Mouse (Mus musculus) heart, embryonic 15.5 days (tissue): ENCODE measurements around the gene Tpk1. TPM values are rescaled to one million over a fixed set of nuclear protein-coding genes. Genes with fewer than 3 reads are reported as not detected.

Experiments used
- ATAC-seq: fragments of 200-750 bp; cut with Nextera tagmentation; replicated peaks from 2 replicates; pipeline ENCODE4 v1.8.0; 2017; ENCODE audit warnings: low read depth, moderate TSS enrichment; ENCODE audit not compliant: insufficient number of reproducible peaks, insufficient read depth, low FRiP score
- H3K27ac ChIP-seq: fragments of 300-500 bp; sonication (generic); 2 replicates; pipeline ENCODE4 v1.5.1; 2015; ENCODE audit warnings: mild to moderate bottlenecking, inconsistent platforms
- H3K27me3 ChIP-seq: fragments of 300-500 bp; sonication (generic); 2 replicates; pipeline ENCODE4 v1.6.1; 2015; ENCODE audit warnings: inconsistent platforms
- H3K36me3 ChIP-seq: fragments of 300-500 bp; sonication (generic); 2 replicates; pipeline ENCODE4 v1.6.1; 2015; ENCODE audit warnings: mild to moderate bottlenecking, inconsistent platforms
- H3K4me1 ChIP-seq: fragments of 300-500 bp; sonication (generic); replicated peaks from 2 replicates; pipeline ENCODE4 v1.6.1; 2015; ENCODE audit warnings: inconsistent platforms
- H3K4me2 ChIP-seq: fragments of 300-500 bp; sonication (generic); 2 replicates; pipeline ENCODE4 v1.6.1; 2015; ENCODE audit warnings: inconsistent platforms, mild to moderate bottlenecking, moderate library complexity
- H3K4me3 ChIP-seq: fragments of 300-500 bp; sonication (generic); 2 replicates; pipeline ENCODE4 v1.5.1; 2015; ENCODE audit warnings: mild to moderate bottlenecking, inconsistent platforms
- H3K9ac ChIP-seq: fragments of 300-500 bp; sonication (generic); 2 replicates; pipeline ENCODE4 v1.6.1; 2015; ENCODE audit warnings: mild to moderate bottlenecking, inconsistent platforms
- H3K9me3 ChIP-seq: fragments of 300-500 bp; sonication (generic); replicated peaks from 2 replicates; pipeline ENCODE4 v1.6.1; 2016; ENCODE audit warnings: inconsistent platforms
- WGBS: fragments of 180-500 bp; shearing (Covaris S2); methylation state at CpG from one replicate; pipeline ENCODE4 v1.1.7; 2015; ENCODE audit warnings: mixed read lengths; 5-methylcytosine and 5-hydroxymethylcytosine counted together
- polyA plus RNA-seq: library from polyadenylated mRNA; unstranded; fragments of >200 nt; fragmentation: Nextera tagmentation; extraction: Ambion mirVana; gene quantifications from 2 replicates; pipeline ENCODE4 v1.2.1, GENCODE M21; 2015

Tpk1 gene
- polyA plus RNA-seq, 1 experiment from 2014 or later, result 6.6 TPM

- no peak for ATAC-seq
- Histone ChIP-seq H3K9me3 (no peaks in the 10 kb centered on the region), H3K4me3 (no peak overlapping the region), H3K27ac (no peak overlapping the region), H3K4me2 (no peak overlapping the region), H3K36me3 (no peaks in the 10 kb centered on the region), H3K27me3 (no peaks in the 10 kb centered on the region), H3K4me1 (no peaks in the 10 kb centered on the region), H3K9ac (no peak overlapping the region)
- 69% methylated on average over 4 of the region's 4 CpGs for WGBS
Observed at GRCm38 (mm10) chr6:43562474-43562873, 103.6 kb downstream of the Tpk1 start.

GRCm38 (mm10) chr6:43551410-43551809 lies 114.7 kb downstream of the Tpk1 start:
- H3K9me3 ChIP-seq, result no peaks in the 10 kb centered on the region
- H3K9ac ChIP-seq, result no peak overlapping the region
- H3K4me1 ChIP-seq, result no peaks in the 10 kb centered on the region
- H3K4me3 ChIP-seq, result no peak overlapping the region
- no peak overlapping the region for H3K4me2 ChIP-seq
- H3K36me3 ChIP-seq, result no peaks in the 10 kb centered on the region
- no peak overlapping the region for H3K27ac ChIP-seq
- no peaks in the 10 kb centered on the region for H3K27me3 ChIP-seq
- WGBS, result 56% methylated on average over 1 of the region's 1 CpGs
- ATAC-seq, result no peak

GRCm38 (mm10) chr6:43546537-43546936 lies 119.5 kb downstream of the Tpk1 start:
- H3K4me2 ChIP-seq, result no peak overlapping the region
- H3K9ac ChIP-seq, result no peak overlapping the region
- no peak overlapping the region for H3K4me3 ChIP-seq
- H3K9me3 ChIP-seq, result no peaks in the 10 kb centered on the region
- WGBS, result 76% methylated on average over 1 of the region's 1 CpGs
- no peaks in the 10 kb centered on the region for H3K4me1 ChIP-seq
- H3K27me3 ChIP-seq, result no peaks in the 10 kb centered on the region
- H3K27ac ChIP-seq, result no peak overlapping the region
- ATAC-seq, result no peak
- no peaks in the 10 kb centered on the region for H3K36me3 ChIP-seq

- H3K27ac ChIP-seq, result no peak overlapping the region
- H3K27me3 ChIP-seq, result no peaks in the 10 kb centered on the region
- H3K36me3 ChIP-seq, result no peaks in the 10 kb centered on the region
- WGBS, result 66% methylated on average over 2 of the region's 2 CpGs
- ATAC-seq, result no peak
- H3K4me2 ChIP-seq, result no peak overlapping the region
- no peaks in the 10 kb centered on the region for H3K4me1 ChIP-seq
- no peak overlapping the region for H3K4me3 ChIP-seq
- no peak overlapping the region for H3K9ac ChIP-seq
- H3K9me3 ChIP-seq, result no peaks in the 10 kb centered on the region
Observed at GRCm38 (mm10) chr6:43537252-43537870, 128.7 kb downstream of the Tpk1 start.

- H3K27me3 ChIP-seq, result no peaks in the 10 kb centered on the region
- H3K4me3 ChIP-seq, result no peak overlapping the region
- H3K36me3 ChIP-seq, result no peaks in the 10 kb centered on the region
- WGBS, result 82% methylated on average over 2 of the region's 2 CpGs
- no peaks in the 10 kb centered on the region for H3K9me3 ChIP-seq
- no peak overlapping the region for H3K27ac ChIP-seq
- no peaks in the 10 kb centered on the region for H3K4me1 ChIP-seq
- ATAC-seq, result no peak
- no peak overlapping the region for H3K9ac ChIP-seq
- no peak overlapping the region for H3K4me2 ChIP-seq
Observed at GRCm38 (mm10) chr6:43535459-43535858, 130.6 kb downstream of the Tpk1 start.

- Histone ChIP-seq H3K36me3 (no peaks in the 10 kb centered on the region), H3K4me2 (no peak overlapping the region), H3K4me3 (no peak overlapping the region), H3K27ac (no peak overlapping the region), H3K27me3 (no peaks in the 10 kb centered on the region), H3K4me1 (no peaks in the 10 kb centered on the region), H3K9ac (no peak overlapping the region), H3K9me3 (no peaks in the 10 kb centered on the region)
- ATAC-seq, result no peak
Observed at GRCm38 (mm10) chr6:43533323-43533722, 132.8 kb downstream of the Tpk1 start.

GRCm38 (mm10) chr6:43532822-43533221 lies 133.3 kb downstream of the Tpk1 start:
- H3K4me3 ChIP-seq, result no peak overlapping the region
- H3K36me3 ChIP-seq, result no peaks in the 10 kb centered on the region
- no peaks in the 10 kb centered on the region for H3K9me3 ChIP-seq
- no peak overlapping the region for H3K9ac ChIP-seq
- WGBS, result 79% methylated on average over 3 of the region's 3 CpGs
- no peaks in the 10 kb centered on the region for H3K27me3 ChIP-seq
- no peak for ATAC-seq
- no peaks in the 10 kb centered on the region for H3K4me1 ChIP-seq
- no peak overlapping the region for H3K27ac ChIP-seq
- H3K4me2 ChIP-seq, result no peak overlapping the region

- Histone ChIP-seq H3K9me3 (no peaks in the 10 kb centered on the region), H3K4me2 (no peak overlapping the region), H3K9ac (no peak overlapping the region), H3K4me3 (no peak overlapping the region), H3K27me3 (no peaks in the 10 kb centered on the region), H3K36me3 (no peaks in the 10 kb centered on the region), H3K4me1 (no peaks in the 10 kb centered on the region), H3K27ac (no peak overlapping the region)
- no peak for ATAC-seq
Observed at GRCm38 (mm10) chr6:43531996-43532395, 134.1 kb downstream of the Tpk1 start.

GRCm38 (mm10) chr6:43528996-43529395 lies 137.1 kb downstream of the Tpk1 start:
- no peak for ATAC-seq
- 66% methylated on average over 3 of the region's 3 CpGs for WGBS

GRCm38 (mm10) chr6:43525028-43525427 lies 141.1 kb downstream of the Tpk1 start:
- no peak overlapping the region for H3K4me3 ChIP-seq
- no peak overlapping the region for H3K4me2 ChIP-seq
- H3K4me1 ChIP-seq, result no peaks in the 10 kb centered on the region; the same call in 1 of the 2 replicates
- peak; percentile 50; the same call in 1 of the 2 replicates for ATAC-seq
- H3K27me3 ChIP-seq, result no peaks in the 10 kb centered on the region
- H3K9me3 ChIP-seq, result no peaks in the 10 kb centered on the region
- WGBS, result 32% methylated on average over 2 of the region's 2 CpGs
- no peak overlapping the region for H3K9ac ChIP-seq
- H3K36me3 ChIP-seq, result no peaks in the 10 kb centered on the region
- no peak overlapping the region for H3K27ac ChIP-seq

More at GRCm38 (mm10) chr6:43528996-43529395, 137.1 kb downstream of the Tpk1 start:
- H3K27me3 ChIP-seq, result no peaks in the 10 kb centered on the region
- no peaks in the 10 kb centered on the region for H3K36me3 ChIP-seq
- no peak overlapping the region for H3K4me2 ChIP-seq
- no peak overlapping the region for H3K27ac ChIP-seq
- no peak overlapping the region for H3K4me3 ChIP-seq
- H3K9ac ChIP-seq, result no peak overlapping the region
- H3K4me1 ChIP-seq, result no peaks in the 10 kb centered on the region; the same call in 1 of the 2 replicates
- no peaks in the 10 kb centered on the region for H3K9me3 ChIP-seq

- no peak overlapping the region for H3K27ac ChIP-seq
- H3K27me3 ChIP-seq, result no peaks in the 10 kb centered on the region
- H3K36me3 ChIP-seq, result no peaks in the 10 kb centered on the region
- no peaks in the 10 kb centered on the region; the same call in 1 of the 2 replicates for H3K4me1 ChIP-seq
- no peak overlapping the region for H3K4me2 ChIP-seq
- WGBS, result 78% methylated on average over 1 of the region's 1 CpGs
- ATAC-seq, result no peak
- H3K9me3 ChIP-seq, result no peaks in the 10 kb centered on the region
- H3K9ac ChIP-seq, result no peak overlapping the region
- H3K4me3 ChIP-seq, result no peak overlapping the region
Observed at GRCm38 (mm10) chr6:43522046-43522445, 144.0 kb downstream of the Tpk1 start.

GRCm38 (mm10) chr6:43520218-43520617 lies 145.9 kb downstream of the Tpk1 start:
- no peaks in the 10 kb centered on the region; the same call in 1 of the 2 replicates for H3K4me1 ChIP-seq
- H3K9ac ChIP-seq, result no peak overlapping the region
- H3K4me2 ChIP-seq, result no peak overlapping the region
- 41% methylated on average over 2 of the region's 2 CpGs for WGBS
- ATAC-seq, result no peak
- H3K9me3 ChIP-seq, result no peaks in the 10 kb centered on the region
- H3K27ac ChIP-seq, result no peak overlapping the region
- no peak overlapping the region for H3K4me3 ChIP-seq
- no peaks in the 10 kb centered on the region for H3K36me3 ChIP-seq
- no peaks in the 10 kb centered on the region for H3K27me3 ChIP-seq
